Mouse (Mus musculus): ENCODE results near the gene Gucy2c. TPM values are rescaled to one million over a fixed set of nuclear protein-coding genes. Genes with fewer than 3 reads are reported as not detected.
"Not testable (repeated sequence)": the region's sequence is repeated elsewhere in the genome, so short reads cannot be mapped to it uniquely, and the experiment has no call there.

The Gucy2c gene
- polyA plus RNA-seq, 1 experiment, result 0.04 TPM

GRCm38 (mm10) chr6:136803739-136804633, 22.4 kb upstream of the Gucy2c start, which contains the start of gene Hist4h4:
Gene Hist4h4 (minus strand): TSS chr6:136804415.
- peak; percentile 93 for DNase-seq (ENCODE audit: low spot score)

- DNase-seq (ENCODE audit: low spot score), result no peak
Observed at GRCm38 (mm10) chr6:136803093-136803738, 21.7 kb upstream of the Gucy2c start.

- no peak for DNase-seq (ENCODE audit: low spot score)
Observed at GRCm38 (mm10) chr6:136801274-136801673, 19.7 kb upstream of the Gucy2c start.

- no peak for DNase-seq (ENCODE audit: low spot score)
Observed at GRCm38 (mm10) chr6:136800710-136801109, 19.1 kb upstream of the Gucy2c start.

GRCm38 (mm10) chr6:136797874-136798693, 16.5 kb upstream of the Gucy2c start:
- not testable (repeated sequence) for DNase-seq (ENCODE audit: low spot score)

GRCm38 (mm10) chr6:136795850-136796249, 14.3 kb upstream of the Gucy2c start:
- DNase-seq (ENCODE audit: low spot score), result no peak

GRCm38 (mm10) chr6:136795110-136795509, 13.5 kb upstream of the Gucy2c start:
- DNase-seq (ENCODE audit: low spot score), result no peak

- no peak for DNase-seq (ENCODE audit: low spot score)
Observed at GRCm38 (mm10) chr6:136793831-136794525, 12.4 kb upstream of the Gucy2c start.

GRCm38 (mm10) chr6:136792884-136793758, 11.6 kb upstream of the Gucy2c start:
- DNase-seq (ENCODE audit: low spot score), result no peak

- no peak for DNase-seq (ENCODE audit: low spot score)
Observed at GRCm38 (mm10) chr6:136789391-136789971, 7.9 kb upstream of the Gucy2c start.

GRCm38 (mm10) chr6:136782761-136783160, 1.2 kb upstream of the Gucy2c start:
- no peak for DNase-seq (ENCODE audit: low spot score)

- no peak for DNase-seq (ENCODE audit: low spot score)
Observed at GRCm38 (mm10) chr6:136782146-136782545, 581 bp upstream of the Gucy2c start.

GRCm38 (mm10) chr6:136776392-136776791, 5.2 kb downstream of the Gucy2c start:
- DNase-seq (ENCODE audit: low spot score), result no peak

- DNase-seq (ENCODE audit: low spot score), result no peak
Observed at GRCm38 (mm10) chr6:136769859-136770258, 11.7 kb downstream of the Gucy2c start.

GRCm38 (mm10) chr6:136769143-136769542, 12.4 kb downstream of the Gucy2c start:
- DNase-seq (ENCODE audit: low spot score), result no peak

- no peak for DNase-seq (ENCODE audit: low spot score)
Observed at GRCm38 (mm10) chr6:136763912-136764311, 17.7 kb downstream of the Gucy2c start.

GRCm38 (mm10) chr6:136750567-136750966, 31.0 kb downstream of the Gucy2c start:
- no peak for DNase-seq (ENCODE audit: low spot score)

GRCm38 (mm10) chr6:136745586-136745985, 36.0 kb downstream of the Gucy2c start:
- no peak for DNase-seq (ENCODE audit: low spot score)

- DNase-seq (ENCODE audit: low spot score), result no peak
Observed at GRCm38 (mm10) chr6:136743729-136744128, 37.8 kb downstream of the Gucy2c start.

Data from urinary bladder, adult 2 months (tissue).